Mouse (Mus musculus) ES-E14 (cell line): ENCODE measurements around the gene Fkbp4.

Experiments
- MAFK ChIP-seq: IDR thresholded peaks from 2 replicates; pipeline ENCODE4 v1.6.1; 2014; ENCODE audit warnings: mild to moderate bottlenecking, low read depth, low read length, inconsistent platforms; ENCODE audit not compliant: insufficient read depth
- ZNF384 ChIP-seq: IDR thresholded peaks from 2 replicates; pipeline ENCODE4 v1.6.1; 2012; ENCODE audit warnings: low read depth, low read length, inconsistent platforms

DNA sequence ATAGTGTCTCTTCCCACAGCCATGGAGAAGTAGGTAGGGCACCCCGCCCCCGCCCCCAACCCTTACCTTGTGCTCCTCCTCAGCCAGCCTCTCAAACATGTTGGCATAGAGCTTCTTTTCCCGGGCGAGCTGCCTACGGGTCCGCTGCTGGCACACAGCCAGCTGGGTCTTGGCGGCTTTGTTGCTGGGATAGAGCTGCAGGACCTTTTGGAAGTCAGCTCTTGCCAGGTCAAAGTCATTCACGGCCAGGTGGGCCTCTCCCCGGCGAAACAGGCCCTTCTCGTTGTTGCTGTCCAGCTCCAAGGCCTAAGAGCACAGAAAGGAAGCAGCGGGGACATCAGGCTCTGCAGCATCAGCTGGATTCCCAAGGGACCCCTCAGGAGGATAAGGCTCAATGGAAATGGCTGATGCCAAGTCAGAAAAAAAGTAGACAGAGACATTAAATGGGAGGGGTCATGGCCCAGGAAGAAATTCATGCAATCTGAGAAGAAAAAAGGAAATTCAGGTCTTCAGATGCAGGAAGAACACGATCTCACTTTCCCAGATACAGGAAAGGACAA is 6.0 kb downstream of the Fkbp4 start:
- TF ChIP-seq ZNF384 (no peak), MAFK (no peak)
